Mouse (Mus musculus) hindbrain, embryonic 14.5 days (tissue): ENCODE results near the gene D630036H23Rik. TPM values are rescaled to one million over a fixed set of nuclear protein-coding genes. Genes with fewer than 3 reads are reported as not detected.

Experiments
- ATAC-seq: fragments of 200-750 bp; cut with Nextera tagmentation; 2 replicates; pipeline ENCODE4 v1.8.0; 2017; ENCODE audit warnings: moderate number of reproducible peaks, mild to moderate bottlenecking, moderate TSS enrichment, moderate library complexity; ENCODE audit not compliant: low FRiP score
- DNase-seq: peaks from one replicate; pipeline ENCODE4 v3.0.0-alpha.2; 2015; ENCODE audit warnings: low spot score
- H3K27ac ChIP-seq: fragments of 300-500 bp; sonication (generic); 2 replicates; pipeline ENCODE4 v1.5.1; 2014; ENCODE audit warnings: mild to moderate bottlenecking, moderate library complexity
- H3K27me3 ChIP-seq: fragments of 300-500 bp; sonication (generic); 2 replicates; pipeline ENCODE4 v1.6.1; 2014; ENCODE audit warnings: mild to moderate bottlenecking, low read length, mixed read lengths; ENCODE audit not compliant: control insufficient read depth, insufficient read depth
- H3K36me3 ChIP-seq: fragments of 300-500 bp; sonication (generic); replicated peaks from 2 replicates; pipeline ENCODE4 v1.6.1; 2014; ENCODE audit not compliant: control insufficient read depth, insufficient read depth
- H3K4me1 ChIP-seq: fragments of 300-500 bp; sonication (generic); replicated peaks from 2 replicates; pipeline ENCODE4 v1.6.1; 2014; ENCODE audit warnings: antibody characterized with exemption, low read length, mixed read lengths; ENCODE audit not compliant: control insufficient read depth, insufficient read depth
- H3K4me2 ChIP-seq: fragments of 300-500 bp; sonication (generic); replicated peaks from 2 replicates; pipeline ENCODE4 v1.6.1; 2014; ENCODE audit warnings: mild to moderate bottlenecking, moderate library complexity
- H3K4me3 ChIP-seq: fragments of 300-500 bp; sonication (generic); replicated peaks from 2 replicates; pipeline ENCODE4 v1.5.1; 2014; ENCODE audit warnings: mild to moderate bottlenecking, low read length
- H3K9ac ChIP-seq: fragments of 300-500 bp; sonication (generic); 2 replicates; pipeline ENCODE4 v1.6.1; 2014
- H3K9me3 ChIP-seq: fragments of 300-500 bp; sonication (generic); 2 replicates; pipeline ENCODE4 v1.6.1; 2016; ENCODE audit warnings: low read length; ENCODE audit not compliant: control insufficient read depth
- WGBS: fragments of 180-500 bp; shearing (Covaris S2); extraction: QIAGEN DNeasy Blood & Tissue Kit; methylation state at CpG from one replicate; pipeline ENCODE4 v1.1.7; 2014; 5-methylcytosine and 5-hydroxymethylcytosine counted together
- polyA plus RNA-seq: library from polyadenylated mRNA; unstranded; fragments of >200 nt; fragmentation: Nextera tagmentation; extraction: Ambion mirVana; gene quantifications from 2 replicates; pipeline ENCODE4 v1.2.1, GENCODE M21; 2014

D630036H23Rik gene
- polyA plus RNA-seq: 2.7 and 2.8 TPM in 2 replicates

DNA sequence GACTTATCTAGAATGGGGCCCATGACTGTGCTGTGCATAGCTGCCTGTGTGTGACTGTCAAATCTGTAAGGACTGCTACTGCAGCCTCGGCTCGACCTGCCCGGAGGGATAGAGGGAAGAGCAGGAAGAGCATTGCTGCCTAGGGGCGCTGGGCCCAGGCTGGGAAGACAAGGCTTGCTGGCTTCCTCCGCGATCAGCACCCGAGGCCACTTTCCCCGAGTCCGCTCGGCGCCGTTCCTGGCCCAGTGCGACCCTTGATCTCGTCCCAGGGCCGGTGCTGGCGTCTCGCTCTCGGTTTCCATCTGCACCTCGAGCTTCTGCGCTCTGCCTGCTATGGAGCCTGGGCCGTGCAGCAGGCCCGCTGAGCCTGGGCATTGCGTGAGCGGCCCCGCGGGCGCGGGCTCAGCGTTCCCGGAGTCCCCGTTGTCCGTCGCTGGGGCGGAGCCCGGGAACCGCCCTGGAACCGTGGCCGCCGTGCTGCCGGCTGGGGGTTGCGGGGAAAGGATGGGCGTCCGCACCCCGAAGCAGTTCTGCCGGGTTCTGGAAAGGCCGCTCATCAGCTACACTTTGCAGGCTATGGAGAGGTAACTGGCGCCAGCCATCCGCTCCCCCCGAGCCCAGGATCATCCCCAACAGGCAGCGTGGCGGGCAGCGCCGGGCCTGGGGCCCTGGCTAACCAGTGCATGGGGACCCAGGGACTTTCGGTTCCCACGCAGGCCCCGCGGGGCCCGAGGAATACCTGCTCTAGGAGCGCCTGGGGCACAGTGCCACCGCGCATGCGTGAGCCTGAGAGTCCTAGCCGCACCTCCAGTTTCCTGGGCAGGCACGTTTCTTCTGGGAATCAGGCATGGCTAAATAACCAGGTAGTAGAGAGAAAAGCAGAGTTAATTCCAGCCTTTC is at the start of gene D630036H23Rik, which contains the start of gene Ispd:
Gene D630036H23Rik (minus strand): TSS at position 741 of the 900 bp plus-strand sequence.
Gene Ispd (plus strand): TSS at position 10 of the 900 bp plus-strand sequence.
- Histone ChIP-seq H3K27me3 (no peaks in the 10 kb centered on the region), H3K27ac (peak within 1 kb of the TSS; percentile 98), H3K4me1 (peaks cover 19% of the 10 kb centered on the region), H3K9me3 (no peaks in the 10 kb centered on the region), H3K36me3 (no peaks in the 10 kb centered on the region), H3K9ac (peak within 1 kb of the TSS; percentile 98), H3K4me2 (peak within 1 kb of the TSS; percentile 76), H3K4me3 (peak within 1 kb of the TSS; percentile 68)
- WGBS: under 1% methylated on average over 64 of the region's 64 CpGs
- ATAC-seq (peak; percentile 96), DNase-seq (peak; percentile 85)

DNA sequence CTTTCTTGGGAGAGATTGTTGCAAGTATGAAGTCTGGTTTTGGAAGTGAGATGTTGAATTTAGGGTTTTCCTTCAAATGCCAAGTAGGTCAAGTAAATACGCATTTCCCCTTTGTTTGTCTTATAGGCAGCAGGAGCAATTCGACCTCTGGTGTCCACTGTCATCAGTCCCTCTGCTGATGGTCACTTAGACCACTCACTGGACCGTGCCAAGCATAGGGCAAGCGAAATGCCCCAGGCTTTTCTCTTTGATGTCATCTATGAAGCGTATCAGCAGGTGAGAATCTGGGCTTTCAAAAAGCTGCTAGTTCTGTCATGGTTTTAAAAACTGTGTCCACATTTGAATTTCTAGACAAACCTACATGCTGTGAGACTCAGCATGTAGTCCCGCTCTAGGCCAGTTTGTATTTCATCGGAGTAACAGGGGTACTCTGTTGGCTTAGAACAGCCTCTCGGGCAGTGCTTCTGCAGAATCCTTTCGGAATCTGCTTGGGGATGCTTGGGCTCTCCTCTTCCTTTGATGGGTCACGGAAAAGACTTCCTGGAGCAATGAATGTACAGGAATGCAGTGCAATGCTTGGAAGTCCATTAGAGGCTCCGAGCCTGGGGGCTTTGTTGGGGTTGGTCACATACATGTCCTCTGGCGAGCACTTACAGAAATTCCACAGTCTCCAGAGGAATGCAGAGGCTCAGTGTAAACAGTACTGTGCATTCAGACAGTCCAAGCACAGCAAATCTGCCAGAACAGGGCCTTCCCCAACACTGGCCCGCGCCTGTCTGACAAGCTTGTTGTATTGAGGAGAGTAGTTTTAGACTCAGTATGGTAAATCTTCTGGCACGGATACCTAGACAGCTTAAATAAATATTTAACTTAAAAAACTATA is 44.4 kb upstream of the D630036H23Rik start:
- no peaks in the 10 kb centered on the region for H3K4me1 ChIP-seq
- no peaks in the 10 kb centered on the region for H3K36me3 ChIP-seq
- no peak for DNase-seq
- H3K4me2 ChIP-seq: no peak overlapping the region
- peak; percentile 53; the same call in 1 of the 2 replicates for ATAC-seq
- no peak overlapping the region for H3K4me3 ChIP-seq
- H3K27me3 ChIP-seq: no peaks in the 10 kb centered on the region
- WGBS: 59% methylated on average over 15 of the region's 15 CpGs
- H3K27ac ChIP-seq: no peak overlapping the region
- H3K9me3 ChIP-seq: no peaks in the 10 kb centered on the region
- no peak overlapping the region for H3K9ac ChIP-seq

DNA sequence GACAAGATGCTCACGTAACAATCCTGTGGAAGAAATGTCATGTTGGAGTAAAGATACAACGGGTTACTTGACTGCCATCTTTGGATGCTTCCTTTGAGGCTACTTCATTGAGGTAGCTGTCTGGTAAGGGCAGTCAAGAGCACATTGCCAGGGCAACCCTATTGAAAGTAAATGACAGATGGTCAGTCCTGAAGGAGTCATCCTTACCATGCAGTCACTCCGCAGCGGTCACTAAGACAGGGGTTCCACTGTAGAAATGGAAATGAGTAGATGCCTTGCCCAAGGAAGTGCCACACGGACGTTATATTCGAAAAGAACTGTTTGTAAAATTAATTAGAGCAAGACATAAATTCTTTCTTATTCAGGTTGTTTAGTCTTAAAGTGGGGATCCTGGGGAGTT is 43.3 kb upstream of the D630036H23Rik start:
- 67% methylated on average over 7 of the region's 7 CpGs for WGBS
- Histone ChIP-seq H3K9ac (no peak overlapping the region), H3K4me1 (no peaks in the 10 kb centered on the region)

DNA sequence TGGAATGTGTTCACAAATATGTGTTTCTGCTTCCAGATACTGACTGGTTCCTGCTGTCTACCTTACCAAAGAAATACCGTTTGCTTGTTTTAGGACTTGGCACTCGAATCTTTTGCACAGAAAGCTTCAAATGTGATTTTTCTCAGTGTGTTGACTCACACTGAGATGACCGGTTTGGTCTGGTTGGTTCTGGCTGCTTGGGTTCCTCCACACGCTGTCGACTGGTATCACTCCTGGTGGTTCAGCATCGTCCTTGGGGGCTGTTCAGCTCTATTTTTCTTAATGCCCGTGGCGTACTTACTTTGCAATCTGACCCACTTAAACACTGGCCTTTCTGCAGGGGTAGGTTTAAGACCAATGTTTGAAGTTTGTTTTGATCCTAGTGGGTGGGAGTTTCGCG is 41.7 kb upstream of the D630036H23Rik start:
- ATAC-seq (no peak), DNase-seq (no peak)
- H3K27ac ChIP-seq: no peak overlapping the region
- WGBS: 81% methylated on average over 10 of the region's 10 CpGs
- H3K9me3 ChIP-seq: no peaks in the 10 kb centered on the region
- no peaks in the 10 kb centered on the region for H3K27me3 ChIP-seq
- H3K4me3 ChIP-seq: no peak overlapping the region
- H3K4me2 ChIP-seq: no peak overlapping the region
- no peak overlapping the region for H3K9ac ChIP-seq
- H3K36me3 ChIP-seq: no peaks in the 10 kb centered on the region
- H3K4me1 ChIP-seq: no peaks in the 10 kb centered on the region

More for the DNA sequence above, 43.3 kb upstream of the D630036H23Rik start:
- no peak for DNase-seq
- Histone ChIP-seq H3K36me3 (no peaks in the 10 kb centered on the region), H3K4me2 (no peak overlapping the region), H3K9me3 (no peaks in the 10 kb centered on the region), H3K27ac (no peak overlapping the region), H3K4me3 (no peak overlapping the region), H3K27me3 (no peaks in the 10 kb centered on the region)
- ATAC-seq: no peak

DNA sequence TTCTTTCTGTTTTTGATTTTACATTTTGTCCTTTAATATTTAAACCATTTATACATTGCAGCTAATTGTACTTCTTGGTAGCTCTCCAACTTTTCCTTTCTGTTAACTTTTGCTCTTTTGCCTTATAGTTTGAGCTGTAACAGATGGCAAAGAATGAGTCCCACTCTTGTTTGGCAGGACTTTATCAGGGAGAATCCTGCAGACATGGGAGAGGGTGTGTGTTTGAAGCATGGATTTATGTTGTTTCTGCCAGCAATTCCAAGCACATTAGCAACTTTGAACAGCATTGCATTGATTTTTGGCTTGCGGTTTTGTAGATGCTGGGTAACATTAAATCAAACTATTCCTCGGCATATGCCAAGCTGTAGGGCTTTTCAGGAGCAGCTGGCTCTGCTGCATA is 13.1 kb upstream of the D630036H23Rik start:
- ATAC-seq (no peak), DNase-seq (no peak)
- Histone ChIP-seq H3K4me3 (no peak overlapping the region), H3K4me2 (no peak overlapping the region), H3K9me3 (peaks cover 26% of the 10 kb centered on the region), H3K4me1 (no peaks in the 10 kb centered on the region), H3K9ac (no peak overlapping the region), H3K36me3 (0 out of 2 replicates have a peak, but pooled peaks cover 6% of the 10 kb centered on the region), H3K27me3 (no peaks in the 10 kb centered on the region), H3K27ac (no peak overlapping the region)
- 84% methylated on average over 2 of the region's 2 CpGs for WGBS

DNA sequence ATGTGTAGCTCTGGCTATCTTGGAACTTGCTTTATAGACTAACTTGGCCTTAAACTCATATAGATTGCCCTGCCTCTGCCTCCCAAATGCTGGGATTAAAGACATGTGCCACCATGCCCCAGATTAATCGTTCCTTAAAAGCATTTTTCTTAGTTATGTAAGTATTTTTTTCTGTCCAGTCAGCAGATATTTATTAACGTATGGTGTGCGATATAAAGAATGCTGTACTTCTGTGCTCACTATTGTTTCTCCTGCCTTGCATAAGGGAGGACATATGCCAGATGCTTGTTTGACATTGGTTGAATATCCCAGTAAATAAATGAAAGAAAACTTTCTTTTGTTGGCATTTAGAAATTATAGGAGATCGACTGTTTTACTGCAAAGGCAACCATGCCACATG is 5.0 kb upstream of the D630036H23Rik start:
- DNase-seq (no peak), ATAC-seq (no peak)
- Histone ChIP-seq H3K4me2 (no peak overlapping the region), H3K27ac (no peak overlapping the region), H3K9me3 (peaks cover 6% of the 10 kb centered on the region; the same call in 1 of the 2 replicates), H3K4me1 (0 out of 2 replicates have a peak, but pooled peaks cover 9% of the 10 kb centered on the region), H3K27me3 (no peaks in the 10 kb centered on the region), H3K36me3 (0 out of 2 replicates have a peak, but pooled peaks cover 2% of the 10 kb centered on the region), H3K4me3 (no peak overlapping the region), H3K9ac (no peak overlapping the region)
- WGBS: 95% methylated on average over 4 of the region's 4 CpGs

DNA sequence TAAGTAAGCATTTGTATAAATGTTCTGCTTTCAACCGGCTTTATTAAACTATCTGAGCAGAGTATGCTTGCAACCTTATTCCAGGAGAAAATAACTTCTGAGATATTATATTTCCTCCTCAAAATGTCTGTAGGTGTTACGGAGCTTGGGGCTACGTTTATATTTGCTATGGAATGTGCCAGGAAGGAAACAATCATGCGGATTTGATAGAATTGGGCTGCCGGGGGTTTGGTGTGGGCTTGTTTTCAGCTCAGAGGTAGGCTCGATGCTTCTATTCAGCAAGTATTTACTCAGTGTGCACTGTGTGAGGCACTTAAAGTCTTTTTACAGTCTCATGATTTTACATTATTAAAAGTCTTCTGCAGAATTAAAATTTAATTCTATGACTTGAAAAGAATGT is 3.4 kb upstream of the D630036H23Rik start:
- H3K9me3 ChIP-seq: no peaks in the 10 kb centered on the region
- no peak overlapping the region for H3K27ac ChIP-seq
- H3K9ac ChIP-seq: no peak overlapping the region
- H3K4me2 ChIP-seq: no peak overlapping the region
- 69% methylated on average over 6 of the region's 6 CpGs for WGBS
- no peaks in the 10 kb centered on the region for H3K27me3 ChIP-seq
- H3K36me3 ChIP-seq: no peaks in the 10 kb centered on the region
- DNase-seq (no peak), ATAC-seq (no peak)
- peaks cover 19% of the 10 kb centered on the region for H3K4me1 ChIP-seq
- H3K4me3 ChIP-seq: no peak overlapping the region

DNA sequence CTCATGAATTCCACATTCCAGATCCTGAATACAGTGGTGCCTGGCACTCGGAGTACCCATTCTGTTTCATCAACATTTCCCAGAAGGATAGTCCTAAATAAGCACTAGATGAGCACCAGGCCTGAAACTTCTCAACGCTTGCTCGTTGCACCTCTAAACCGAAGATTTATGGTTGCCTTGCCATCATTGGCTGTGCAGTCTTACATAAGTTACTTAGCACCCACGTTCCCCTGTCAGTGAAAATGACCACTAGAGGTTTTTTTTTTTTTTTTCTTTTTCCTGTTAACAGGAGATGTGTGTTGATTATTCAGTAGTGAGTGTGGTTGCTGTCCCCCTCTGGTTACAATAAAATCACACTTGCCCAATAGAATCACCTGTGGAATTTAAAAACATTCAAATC is 1.2 kb downstream of the D630036H23Rik start:
- H3K9ac ChIP-seq: peak overlapping the region; percentile 98
- H3K27ac ChIP-seq: peak overlapping the region; percentile 98
- H3K4me3 ChIP-seq: peak overlapping the region; percentile 68; the same call in 1 of the 2 replicates
- ATAC-seq (no peak), DNase-seq (no peak)
- H3K27me3 ChIP-seq: no peaks in the 10 kb centered on the region
- no peaks in the 10 kb centered on the region for H3K9me3 ChIP-seq
- no peaks in the 10 kb centered on the region for H3K36me3 ChIP-seq
- 35% methylated on average over 5 of the region's 5 CpGs for WGBS
- H3K4me2 ChIP-seq: peak overlapping the region; percentile 76
- H3K4me1 ChIP-seq: peaks cover 19% of the 10 kb centered on the region

DNA sequence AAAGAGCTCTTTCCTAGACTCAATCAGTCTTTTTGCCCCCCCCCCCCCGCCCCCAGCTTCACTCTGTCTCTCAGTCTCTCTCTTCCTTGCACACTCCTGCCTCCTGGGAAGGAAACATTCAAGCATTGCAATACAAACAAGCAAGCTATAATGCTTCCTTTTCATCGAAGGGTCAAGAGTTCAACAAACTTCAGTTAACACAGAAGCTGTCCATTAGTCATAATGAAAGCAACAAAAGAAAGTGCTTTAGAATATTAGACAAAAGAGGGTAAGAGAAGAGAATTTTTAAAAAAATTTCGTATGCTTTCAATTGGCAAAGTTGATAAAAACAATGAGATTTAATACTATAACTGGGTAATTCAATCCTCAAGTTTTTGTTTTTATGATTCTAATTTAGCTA is 1.7 kb downstream of the D630036H23Rik start:
- Histone ChIP-seq H3K4me2 (no peak overlapping the region), H3K9ac (no peak overlapping the region), H3K4me3 (no peak overlapping the region), H3K27ac (no peak overlapping the region), H3K4me1 (peaks cover 19% of the 10 kb centered on the region), H3K36me3 (no peaks in the 10 kb centered on the region), H3K9me3 (no peaks in the 10 kb centered on the region), H3K27me3 (no peaks in the 10 kb centered on the region)
- WGBS: 9% methylated on average over 3 of the region's 3 CpGs
- no peak for ATAC-seq
- no peak for DNase-seq
